Mouse (Mus musculus) intestine, embryonic 16.5 days (tissue): ENCODE data around the gene Mta1. TPM values are rescaled to one million over a fixed set of nuclear protein-coding genes. Genes with fewer than 3 reads are reported as not detected.

Experiments
- ATAC-seq: fragments of 200-750 bp; cut with Nextera tagmentation; 2 replicates; pipeline ENCODE4 v1.8.0; 2017; ENCODE audit warnings: moderate TSS enrichment, moderate library complexity
- H3K27ac ChIP-seq: fragments of 300-500 bp; sonication (generic); 2 replicates; pipeline ENCODE4 v1.5.1; 2014; ENCODE audit warnings: mild to moderate bottlenecking, low read length
- H3K27me3 ChIP-seq: fragments of 300-500 bp; sonication (generic); replicated peaks from 2 replicates; pipeline ENCODE4 v1.6.1; 2014; ENCODE audit warnings: low read length, control low read depth, mixed read lengths; ENCODE audit not compliant: control insufficient read depth, insufficient read depth
- H3K36me3 ChIP-seq: fragments of 300-500 bp; sonication (generic); 2 replicates; pipeline ENCODE4 v1.6.1; 2014; ENCODE audit warnings: low read length, control low read depth; ENCODE audit not compliant: control insufficient read depth, insufficient read depth
- H3K4me1 ChIP-seq: fragments of 300-500 bp; sonication (generic); 2 replicates; pipeline ENCODE4 v1.6.1; 2014; ENCODE audit warnings: low read length, control low read depth, mixed read lengths; ENCODE audit not compliant: control insufficient read depth, insufficient read depth
- H3K4me2 ChIP-seq: fragments of 300-500 bp; sonication (generic); 2 replicates; pipeline ENCODE4 v1.6.1; 2014; ENCODE audit warnings: low read depth, low read length, control low read depth
- H3K4me3 ChIP-seq: fragments of 300-500 bp; sonication (generic); 2 replicates; pipeline ENCODE4 v1.5.1; 2014; ENCODE audit warnings: mild to moderate bottlenecking, low read length
- H3K9ac ChIP-seq: fragments of 300-500 bp; sonication (generic); 2 replicates; pipeline ENCODE4 v1.6.1; 2014; ENCODE audit warnings: low read depth, low read length
- H3K9me3 ChIP-seq: fragments of 300-500 bp; sonication (generic); 2 replicates; pipeline ENCODE4 v1.6.1; 2016; ENCODE audit warnings: low read length, control low read depth; ENCODE audit not compliant: control insufficient read depth
- WGBS: fragments of 180-500 bp; shearing (Covaris S2); extraction: QIAGEN DNeasy Blood & Tissue Kit; methylation state at CpG from one replicate; pipeline ENCODE4 v1.1.7; 2014; 5-methylcytosine and 5-hydroxymethylcytosine counted together
- polyA plus RNA-seq: library from polyadenylated mRNA; unstranded; fragments of >200 nt; fragmentation: Nextera tagmentation; extraction: Ambion mirVana; gene quantifications from 2 replicates; pipeline ENCODE4 v1.2.1, GENCODE M21; 2015

Gene Mta1
- polyA plus RNA-seq, 1 experiment from 2014 or later = 8.0 TPM

DNA sequence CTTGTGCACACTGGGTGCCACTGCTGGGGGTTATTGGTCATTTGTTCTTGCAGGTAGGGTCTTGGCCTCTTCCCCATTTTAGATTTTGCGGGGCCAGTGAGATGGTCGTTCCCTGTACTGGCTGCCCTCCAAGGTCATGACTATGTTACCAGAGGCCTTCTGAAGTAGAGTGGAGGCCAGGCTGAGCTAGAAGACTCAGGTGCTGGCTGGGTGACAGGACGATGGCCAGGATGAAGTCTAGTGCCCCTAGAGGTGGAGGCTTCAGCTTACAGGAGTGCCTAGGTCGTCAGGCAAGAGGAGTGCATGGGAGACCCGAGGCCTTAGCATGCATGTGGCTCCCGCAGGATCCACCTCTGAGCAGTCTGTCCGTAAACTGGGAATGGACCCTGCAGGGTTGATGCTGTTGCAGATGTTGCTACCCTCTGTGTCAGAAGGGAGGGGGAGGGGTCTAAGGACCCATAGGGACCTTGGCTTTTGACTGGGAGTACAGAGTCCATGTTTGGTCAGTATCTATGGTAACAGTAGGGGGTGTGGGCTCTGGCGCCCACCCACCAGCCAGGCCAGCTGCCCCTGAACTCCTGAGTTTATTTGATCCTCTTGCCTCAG is 5.9 kb downstream of the Mta1 start:
- peaks cover 30% of the 10 kb centered on the region for H3K4me1 ChIP-seq
- no peaks in the 10 kb centered on the region for H3K27me3 ChIP-seq
- H3K27ac ChIP-seq = no peak overlapping the region
- WGBS = 70% methylated on average over 8 of the region's 8 CpGs
- H3K4me2 ChIP-seq = no peak overlapping the region
- H3K9me3 ChIP-seq = no peaks in the 10 kb centered on the region; the same call in 1 of the 2 replicates
- 0 out of 2 replicates have a peak, but pooled peaks have one; percentile 13 for ATAC-seq
- no peak overlapping the region for H3K9ac ChIP-seq
- no peaks in the 10 kb centered on the region for H3K36me3 ChIP-seq
- no peak overlapping the region for H3K4me3 ChIP-seq

DNA sequence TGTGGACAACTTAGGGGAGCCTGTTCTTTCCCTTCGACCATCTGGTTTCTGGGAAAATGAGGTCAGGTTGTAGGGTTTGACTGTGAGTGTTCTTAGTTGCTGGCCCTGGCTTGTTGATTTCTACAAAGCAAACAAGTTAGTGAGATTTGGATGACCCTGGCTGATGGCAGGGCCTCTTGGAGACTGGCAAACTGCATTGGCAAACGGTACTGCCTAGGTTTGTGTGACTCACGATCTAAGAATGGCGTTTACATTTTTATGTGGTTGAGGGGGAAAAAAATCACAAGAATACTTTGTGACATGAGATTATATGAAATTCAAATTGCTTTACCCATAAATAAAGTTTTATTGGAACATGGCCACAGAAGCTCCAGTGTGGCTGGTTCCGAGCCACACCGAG is 8.3 kb downstream of the Mta1 start:
- H3K9me3 ChIP-seq = no peaks in the 10 kb centered on the region; the same call in 1 of the 2 replicates
- no peak overlapping the region for H3K27ac ChIP-seq
- H3K9ac ChIP-seq = no peak overlapping the region
- H3K27me3 ChIP-seq = no peaks in the 10 kb centered on the region
- 71% methylated on average over 6 of the region's 6 CpGs for WGBS
- no peak overlapping the region for H3K4me2 ChIP-seq
- peaks cover 11% of the 10 kb centered on the region; the same call in 1 of the 2 replicates for H3K4me1 ChIP-seq
- H3K36me3 ChIP-seq = no peaks in the 10 kb centered on the region
- H3K4me3 ChIP-seq = no peak overlapping the region
- ATAC-seq = no peak

DNA sequence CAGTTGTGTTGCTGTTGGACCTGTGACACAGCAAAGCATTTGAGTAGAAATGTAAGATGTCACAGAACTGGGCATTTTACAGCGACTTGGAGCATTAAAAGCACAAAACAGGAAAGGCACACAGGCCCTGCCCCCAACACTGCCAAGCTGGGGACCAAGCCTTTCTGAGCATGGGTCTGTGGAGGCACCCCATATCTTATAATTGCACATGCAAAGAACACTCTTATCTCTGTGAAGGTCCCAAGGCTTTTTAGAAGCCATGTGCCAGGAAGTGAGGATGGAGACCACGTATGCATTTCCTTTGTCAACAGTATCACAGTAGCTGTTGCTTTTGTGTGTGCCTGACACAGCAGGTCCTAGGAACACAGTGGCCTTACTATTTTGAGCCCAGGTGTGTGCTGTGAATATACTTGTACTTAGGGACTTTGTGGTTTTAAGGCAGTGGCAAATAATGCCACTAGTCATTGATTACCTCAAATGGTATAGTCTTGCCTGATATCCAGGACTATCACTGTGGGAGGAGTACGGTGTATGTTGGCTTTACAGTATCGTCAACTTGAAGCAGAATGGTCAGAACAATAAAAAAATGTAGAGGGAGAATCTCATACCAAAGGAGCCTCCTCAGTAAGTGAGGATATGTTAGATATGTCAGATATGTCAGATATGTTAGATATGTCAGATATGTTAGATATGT is 9.5 kb downstream of the Mta1 start:
- ATAC-seq = peak; percentile 53
- H3K27me3 ChIP-seq = no peaks in the 10 kb centered on the region
- no peak overlapping the region for H3K9ac ChIP-seq
- 71% methylated on average over 4 of the region's 4 CpGs for WGBS
- H3K4me3 ChIP-seq = no peak overlapping the region
- H3K4me1 ChIP-seq = peaks cover 8% of the 10 kb centered on the region; the same call in 1 of the 2 replicates
- no peaks in the 10 kb centered on the region for H3K36me3 ChIP-seq
- H3K4me2 ChIP-seq = no peak overlapping the region
- no peaks in the 10 kb centered on the region; the same call in 1 of the 2 replicates for H3K9me3 ChIP-seq
- H3K27ac ChIP-seq = no peak overlapping the region

GRCm38 (mm10) chr12:113108528-113109283 is 10.6 kb downstream of the Mta1 start:
- no peaks in the 10 kb centered on the region for H3K27me3 ChIP-seq
- H3K9me3 ChIP-seq = no peaks in the 10 kb centered on the region; the same call in 1 of the 2 replicates
- no peak overlapping the region for H3K4me3 ChIP-seq
- no peak overlapping the region for H3K9ac ChIP-seq
- H3K27ac ChIP-seq = no peak overlapping the region
- H3K4me2 ChIP-seq = no peak overlapping the region
- WGBS = 86% methylated on average over 17 of the region's 17 CpGs
- H3K4me1 ChIP-seq = peaks cover 5% of the 10 kb centered on the region; the same call in 1 of the 2 replicates
- H3K36me3 ChIP-seq = no peaks in the 10 kb centered on the region
- ATAC-seq = no peak; the same call in 1 of the 2 replicates

DNA sequence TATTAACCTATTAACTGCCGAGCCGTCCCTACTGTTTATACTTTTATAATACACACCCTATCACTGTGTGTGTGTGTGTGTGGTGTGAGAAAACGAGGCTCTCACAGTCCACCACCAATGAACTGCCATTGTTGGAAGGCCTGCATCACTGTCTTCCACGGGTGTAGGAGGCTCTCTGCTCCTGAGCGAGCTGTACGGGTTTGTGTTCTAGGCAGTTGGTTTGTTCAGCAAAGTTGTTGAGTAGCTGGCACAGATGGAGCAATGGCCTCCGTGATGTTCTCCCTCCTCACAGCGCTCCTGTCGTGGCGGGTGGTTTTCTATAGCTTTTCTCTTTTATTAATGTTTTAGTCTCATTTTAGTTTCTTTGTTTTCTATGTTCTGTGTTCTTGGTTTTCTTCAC is 11.7 kb downstream of the Mta1 start:
- H3K4me2 ChIP-seq = no peak overlapping the region
- no peak overlapping the region for H3K9ac ChIP-seq
- 83% methylated on average over 10 of the region's 10 CpGs for WGBS
- H3K27me3 ChIP-seq = no peaks in the 10 kb centered on the region
- no peak overlapping the region for H3K4me3 ChIP-seq
- no peaks in the 10 kb centered on the region for H3K36me3 ChIP-seq
- H3K27ac ChIP-seq = no peak overlapping the region
- H3K4me1 ChIP-seq = peaks cover 3% of the 10 kb centered on the region
- no peaks in the 10 kb centered on the region; the same call in 1 of the 2 replicates for H3K9me3 ChIP-seq
- ATAC-seq = no peak

DNA sequence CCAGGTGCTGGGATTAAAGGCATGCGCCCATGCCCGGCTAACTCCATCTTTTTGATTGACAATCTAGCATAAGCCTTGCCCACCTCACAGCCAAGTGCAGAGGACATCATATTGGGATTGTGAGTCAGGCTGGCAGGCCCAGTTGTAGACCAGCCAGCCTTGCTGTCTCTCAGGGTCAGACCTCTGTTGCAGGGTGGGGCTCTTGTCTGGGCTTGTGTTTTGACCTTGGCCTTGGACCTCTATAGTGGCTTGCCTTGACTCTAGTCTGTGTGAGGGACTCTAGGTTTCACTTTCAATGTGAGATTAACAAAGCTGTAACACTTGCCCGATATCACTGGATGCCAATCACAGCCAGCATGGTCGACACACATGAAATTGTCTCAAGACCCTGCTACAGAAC is 16.1 kb downstream of the Mta1 start:
- Histone ChIP-seq H3K9ac (no peak overlapping the region), H3K4me2 (no peak overlapping the region), H3K27ac (no peak overlapping the region), H3K4me3 (no peak overlapping the region), H3K27me3 (no peaks in the 10 kb centered on the region), H3K9me3 (no peaks in the 10 kb centered on the region), H3K4me1 (peaks cover 5% of the 10 kb centered on the region), H3K36me3 (peaks cover 12% of the 10 kb centered on the region)
- WGBS = 91% methylated on average over 4 of the region's 4 CpGs
- peak; percentile 21; the same call in 1 of the 2 replicates for ATAC-seq

GRCm38 (mm10) chr12:113114856-113115538 is 16.9 kb downstream of the Mta1 start:
- Histone ChIP-seq H3K4me1 (peaks cover 5% of the 10 kb centered on the region), H3K9ac (no peak overlapping the region), H3K4me3 (no peak overlapping the region), H3K27me3 (no peaks in the 10 kb centered on the region), H3K4me2 (no peak overlapping the region), H3K36me3 (peaks cover 12% of the 10 kb centered on the region), H3K9me3 (no peaks in the 10 kb centered on the region), H3K27ac (no peak overlapping the region)
- WGBS = 74% methylated on average over 16 of the region's 16 CpGs
- peak; percentile 37; the same call in 1 of the 2 replicates for ATAC-seq

DNA sequence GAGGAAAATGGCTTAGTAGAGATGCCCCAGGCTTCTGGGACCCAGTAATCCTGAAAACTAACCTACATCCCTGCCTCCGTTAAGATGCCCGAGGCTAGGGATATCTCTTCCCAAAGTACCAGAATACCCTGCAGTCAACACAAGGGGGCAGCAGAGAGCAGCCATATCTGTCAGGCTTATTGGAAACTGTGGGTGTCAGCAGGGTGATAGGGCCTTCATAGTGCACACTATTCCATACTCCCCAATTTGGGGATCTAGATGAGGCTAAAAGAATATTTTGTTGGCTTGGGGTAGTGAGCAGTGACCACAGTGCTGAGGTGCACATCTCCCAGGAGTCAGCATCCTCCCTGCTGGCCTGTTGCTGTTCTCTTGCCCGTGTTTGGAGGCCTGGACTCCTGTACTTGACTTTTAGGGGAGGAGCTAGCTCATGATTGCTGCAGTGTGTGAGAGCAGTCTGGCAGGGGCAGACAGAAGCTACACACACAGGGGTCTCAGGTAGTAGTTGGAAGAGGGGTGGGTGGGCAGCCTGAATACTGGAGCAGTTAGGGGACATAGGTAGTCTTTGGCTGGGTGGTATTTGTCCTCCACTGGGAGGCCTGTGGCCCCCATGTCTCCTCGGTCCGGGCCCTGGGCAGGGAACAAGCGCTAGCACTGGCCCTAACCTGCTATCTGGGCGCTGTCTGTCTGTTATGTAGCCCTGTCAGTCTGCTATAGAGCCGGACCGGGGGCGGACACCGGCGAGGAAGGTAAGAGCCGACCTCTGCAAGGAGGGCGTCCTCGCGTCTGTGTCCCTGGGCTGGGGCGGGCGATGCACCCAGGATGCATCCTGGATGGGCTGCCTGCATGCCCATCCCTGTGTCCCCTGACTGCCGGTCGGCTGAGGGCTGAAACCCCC is 21.7 kb downstream of the Mta1 start:
- 84% methylated on average over 20 of the region's 20 CpGs for WGBS
- Histone ChIP-seq H3K9ac (no peak overlapping the region), H3K36me3 (peaks cover 52% of the 10 kb centered on the region), H3K4me1 (peaks cover 3% of the 10 kb centered on the region; the same call in 1 of the 2 replicates), H3K4me3 (no peak overlapping the region), H3K9me3 (no peaks in the 10 kb centered on the region), H3K27ac (no peak overlapping the region), H3K4me2 (no peak overlapping the region), H3K27me3 (no peaks in the 10 kb centered on the region)
- peak; percentile 70 for ATAC-seq
